Mouse (Mus musculus) sigmoid colon, adult 10 weeks (tissue): ENCODE measurements around the gene Gm5662. TPM values are rescaled to one million over a fixed set of nuclear protein-coding genes. Genes with fewer than 3 reads are reported as not detected.

ENCODE experiments used
- polyA plus RNA-seq: library from polyadenylated mRNA; stranded (reverse); fragments of 350-450 nt; fragmentation: Illumina TruSeq; extraction: RNeasy Lipid Tissue Mini Kit (QIAGEN cat#74804); gene quantifications from one replicate; pipeline ENCODE4 v1.2.3, GENCODE M21; 2014; ENCODE audit warnings: low read depth, low replicate concordance

The Gm5662 gene
- not detected for polyA plus RNA-seq

DNA sequence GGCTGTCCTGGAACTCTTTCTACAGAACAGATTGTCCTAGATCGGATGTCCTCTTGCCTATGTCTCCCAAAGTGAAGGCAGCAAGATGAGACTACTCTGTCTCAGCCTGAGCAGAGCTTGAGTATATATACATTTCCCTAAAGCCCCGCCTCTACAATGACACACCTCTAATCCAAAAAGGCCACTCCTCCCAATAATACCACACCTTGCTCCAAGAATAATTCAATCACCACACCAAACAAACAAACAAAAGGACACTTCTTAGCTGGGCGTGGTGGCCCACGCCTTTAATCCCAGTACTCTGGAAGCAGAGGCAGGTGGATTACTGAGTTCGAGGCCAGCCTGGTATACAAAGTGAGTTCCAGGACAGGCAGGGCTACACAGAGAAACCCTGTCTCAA is at the start of gene Gm5662:
Gm5662 (minus strand) TSS at position 101 of the 400 bp plus-strand sequence.

DNA sequence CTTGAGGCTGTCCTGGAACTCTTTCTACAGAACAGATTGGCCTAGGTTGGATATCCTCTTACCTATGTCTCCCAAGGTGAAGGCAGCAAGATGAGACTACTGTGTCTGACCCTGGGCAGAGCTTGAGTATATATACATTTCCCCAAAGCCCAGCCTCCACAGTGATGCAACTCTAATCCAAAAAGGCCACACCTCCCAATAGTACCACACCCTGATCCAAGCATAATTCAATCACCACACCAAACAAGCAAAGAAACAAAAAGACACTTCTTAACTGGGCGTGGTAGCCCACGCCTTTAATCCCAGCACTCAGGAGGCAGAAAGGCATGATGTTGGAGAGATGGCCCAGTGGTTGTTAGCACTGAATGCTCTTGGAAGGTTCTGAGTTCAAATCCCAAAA is 49.6 kb upstream of the Gm5662 start, which contains the start of gene Gm5039:
Gm5039 (minus strand) TSS at position 101 of the 400 bp plus-strand sequence.

DNA sequence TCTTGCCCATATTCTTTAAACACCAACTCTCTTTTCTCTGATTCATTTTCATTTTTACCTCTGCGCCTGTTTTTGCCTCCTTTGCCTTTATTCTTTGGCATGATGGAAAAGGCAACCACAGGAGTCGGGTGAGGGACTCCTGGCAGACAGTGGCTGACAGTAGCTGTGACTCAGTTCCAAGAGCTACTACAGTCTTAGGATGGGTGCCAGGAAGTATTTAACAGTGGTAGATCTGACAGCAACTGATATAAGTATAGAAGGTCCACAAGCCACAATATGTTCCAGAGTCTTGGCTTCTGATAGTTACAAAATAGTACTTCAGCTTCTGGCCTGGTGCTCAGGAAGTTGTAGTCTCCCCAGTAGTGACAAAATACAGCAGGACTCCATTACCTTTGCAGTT is 24.3 kb downstream of the Gm5662 start, which contains the start of gene Gm8332:
Gm8332 (minus strand) TSS at position 101 of the 400 bp plus-strand sequence.

Other genes starting within 250 kb of the Gm5662 start
- not detected for gene Gm2056, start 247.5 kb downstream of the Gm5662 start, polyA plus RNA-seq
- not detected for gene Gm16368, start 190.8 kb downstream of the Gm5662 start, polyA plus RNA-seq
- not detected for gene Gm10436, start 92.4 kb downstream of the Gm5662 start, polyA plus RNA-seq
- not detected for gene Gm8332, start 24.4 kb downstream of the Gm5662 start, polyA plus RNA-seq
- gene Gm5039, start 49.5 kb upstream of the Gm5662 start, polyA plus RNA-seq, result not detected
- 2.9 TPM for gene Adck1, start 86.1 kb upstream of the Gm5662 start, polyA plus RNA-seq